Mouse (Mus musculus) heart, postnatal 0 days (tissue): Measurements from ENCODE around the gene Vmn1r88. TPM values are rescaled to one million over a fixed set of nuclear protein-coding genes. Genes with fewer than 3 reads are reported as not detected.

Source experiments
- ATAC-seq: fragments of 200-750 bp; cut with Nextera tagmentation; 2 replicates; pipeline ENCODE4 v1.8.0; 2017; ENCODE audit warnings: low read depth, moderate number of reproducible peaks, moderate library complexity; ENCODE audit not compliant: insufficient read depth
- DNase-seq: peaks from one replicate; pipeline ENCODE4 v3.0.0-alpha.2; 2016; ENCODE audit warnings: low spot score
- H3K27ac ChIP-seq: fragments of 300-500 bp; sonication (generic); 2 replicates; pipeline ENCODE4 v1.5.1; 2014; ENCODE audit warnings: low read depth, mild to moderate bottlenecking
- H3K27me3 ChIP-seq: fragments of 300-500 bp; sonication (generic); 2 replicates; pipeline ENCODE4 v1.6.1; 2014; ENCODE audit warnings: low read length, mixed read lengths; ENCODE audit not compliant: control insufficient read depth, insufficient read depth
- H3K36me3 ChIP-seq: fragments of 300-500 bp; sonication (generic); replicated peaks from 2 replicates; pipeline ENCODE4 v1.6.1; 2014; ENCODE audit warnings: low read length, mixed read lengths; ENCODE audit not compliant: control insufficient read depth, insufficient read depth
- H3K4me1 ChIP-seq: fragments of 300-500 bp; sonication (generic); 2 replicates; pipeline ENCODE4 v1.6.1; 2014; ENCODE audit warnings: antibody characterized with exemption; ENCODE audit not compliant: control insufficient read depth, insufficient read depth
- H3K4me2 ChIP-seq: fragments of 300-500 bp; sonication (generic); 2 replicates; pipeline ENCODE4 v1.6.1; 2014; ENCODE audit warnings: low read depth, mild to moderate bottlenecking, low read length, moderate library complexity
- H3K4me3 ChIP-seq: fragments of 300-500 bp; sonication (generic); 2 replicates; pipeline ENCODE4 v1.5.1; 2014; ENCODE audit warnings: low read depth, low read length
- H3K9ac ChIP-seq: fragments of 300-500 bp; sonication (generic); replicated peaks from 2 replicates; pipeline ENCODE4 v1.6.1; 2014; ENCODE audit warnings: low read depth, low read length, mixed read lengths
- H3K9me3 ChIP-seq: fragments of 300-500 bp; sonication (generic); replicated peaks from 2 replicates; pipeline ENCODE4 v1.6.1; 2016; ENCODE audit warnings: low read length; ENCODE audit not compliant: control insufficient read depth
- CTCF ChIP-seq: IDR thresholded peaks from 2 replicates; pipeline ENCODE4 v1.5.1; 2016; ENCODE audit warnings: antibody characterized with exemption, control low read depth, low read depth
- polyA plus RNA-seq: library from polyadenylated mRNA; unstranded; fragments of >200 nt; fragmentation: Nextera tagmentation; extraction: Ambion mirVana; gene quantifications from 2 replicates; pipeline ENCODE4 v1.2.1, GENCODE M21; 2015
- total RNA-seq: library from RNA; depleted of rRNA; stranded (reverse); fragments of >200 nt; gene quantifications from 2 replicates; pipeline ENCODE4 v1.2.3, GENCODE M21; 2014; ENCODE audit warnings: low replicate concordance; rRNA removed

Vmn1r88 gene
- total and polyA plus RNA-seq, 2 experiments from 2014 or later: not detected

GRCm38 (mm10) chr7:13212720-13213119 is 53.4 kb downstream of the Vmn1r88 start, which contains the start of gene Vmn1r89:
Gene Vmn1r89, plus strand, starts transcription at chr7:13213020.
- Histone ChIP-seq H3K9ac (no peak within 1 kb of the TSS), H3K27ac (no peak within 1 kb of the TSS), H3K9me3 (no peaks in the 10 kb centered on the region), H3K27me3 (no peaks in the 10 kb centered on the region), H3K36me3 (no peaks in the 10 kb centered on the region), H3K4me1 (no peaks in the 10 kb centered on the region), H3K4me3 (no peak within 1 kb of the TSS), H3K4me2 (no peak within 1 kb of the TSS)
- no peak for ATAC-seq
- no peak for TF ChIP-seq CTCF
- DNase-seq: no peak

Other genes with a start within 250 kb of the Vmn1r88 start
- 1,775 and 1,995 TPM in 2 replicates for gene Rps5, start 237.3 kb upstream of the Vmn1r88 start, total RNA-seq
- 431 and 457 TPM in 2 replicates for gene Rps5, start 237.3 kb upstream of the Vmn1r88 start, polyA plus RNA-seq
- gene Rnf225, start 232.2 kb upstream of the Vmn1r88 start, total RNA-seq: not detected in 2 replicates
- 0.14 and 0.19 TPM in 2 replicates for gene Rnf225, start 232.2 kb upstream of the Vmn1r88 start, polyA plus RNA-seq
- 2.9 and 10.9 TPM in 2 replicates for gene Zfp324, start 193.7 kb upstream of the Vmn1r88 start, total RNA-seq
- 3.7 and 4.2 TPM in 2 replicates for gene Zfp324, start 193.7 kb upstream of the Vmn1r88 start, polyA plus RNA-seq
- 2.5 and 6.2 TPM in 2 replicates for gene Zfp446, start 181.7 kb upstream of the Vmn1r88 start, total RNA-seq
- 3.1 and 3.3 TPM in 2 replicates for gene Zfp446, start 181.7 kb upstream of the Vmn1r88 start, polyA plus RNA-seq
- not detected in 2 replicates for gene Slc27a5, start 161.4 kb upstream of the Vmn1r88 start, total RNA-seq
- gene Slc27a5, start 161.4 kb upstream of the Vmn1r88 start, polyA plus RNA-seq: not detected in 2 replicates
- gene Trim28, start 160.5 kb upstream of the Vmn1r88 start, total RNA-seq: 279 and 309 TPM in 2 replicates
- 67.8 and 69.9 TPM in 2 replicates for gene Trim28, start 160.5 kb upstream of the Vmn1r88 start, polyA plus RNA-seq
- gene Zbtb45, start 149.5 kb upstream of the Vmn1r88 start, total RNA-seq: 16.9 and 29.2 TPM in 2 replicates
- 9.5 and 10.5 TPM in 2 replicates for gene Zbtb45, start 149.5 kb upstream of the Vmn1r88 start, polyA plus RNA-seq
- gene Chmp2a, start 124.8 kb upstream of the Vmn1r88 start, total RNA-seq: 48.2 and 72.1 TPM in 2 replicates
- gene Chmp2a, start 124.8 kb upstream of the Vmn1r88 start, polyA plus RNA-seq: 181 and 183 TPM in 2 replicates
- 290 and 312 TPM in 2 replicates for gene Ube2m, start 121.3 kb upstream of the Vmn1r88 start, total RNA-seq
- gene Ube2m, start 121.3 kb upstream of the Vmn1r88 start, polyA plus RNA-seq: 116 and 127 TPM in 2 replicates
- 2.7 and 8.4 TPM in 2 replicates for gene Mzf1, start 104.8 kb upstream of the Vmn1r88 start, total RNA-seq
- 0.70 and 0.83 TPM in 2 replicates for gene Mzf1, start 104.8 kb upstream of the Vmn1r88 start, polyA plus RNA-seq
- not detected in 2 replicates for gene Vmn1r85, start 64.4 kb upstream of the Vmn1r88 start, total RNA-seq
- gene Vmn1r85, start 64.4 kb upstream of the Vmn1r88 start, polyA plus RNA-seq: not detected in 2 replicates
- not detected in 2 replicates for gene Vmn1r86, start 39.7 kb upstream of the Vmn1r88 start, total RNA-seq
- not detected in 2 replicates for gene Vmn1r86, start 39.7 kb upstream of the Vmn1r88 start, polyA plus RNA-seq
- not detected in 2 replicates for gene Vmn1r87, start 19.4 kb upstream of the Vmn1r88 start, total RNA-seq
- not detected in 2 replicates for gene Vmn1r87, start 19.4 kb upstream of the Vmn1r88 start, polyA plus RNA-seq
- not detected in 2 replicates for gene Vmn1r89, start 53.5 kb downstream of the Vmn1r88 start, total RNA-seq
- not detected in 2 replicates for gene Vmn1r89, start 53.5 kb downstream of the Vmn1r88 start, polyA plus RNA-seq
- 2.9 and 12.9 TPM in 2 replicates for gene Lig1, start 117.7 kb downstream of the Vmn1r88 start, total RNA-seq
- 20.1 TPM in 2 replicates for gene Lig1, start 117.7 kb downstream of the Vmn1r88 start, polyA plus RNA-seq
- 0.99 and 1.6 TPM in 2 replicates for gene Zswim9, start 119.2 kb downstream of the Vmn1r88 start, total RNA-seq
- 3.6 and 5.7 TPM in 2 replicates for gene Zswim9, start 119.2 kb downstream of the Vmn1r88 start, polyA plus RNA-seq
- 0.15 and 0.27 TPM in 2 replicates for gene Pla2g4c, start 165.1 kb downstream of the Vmn1r88 start, total RNA-seq
- 0.07 and 0.12 TPM in 2 replicates for gene Pla2g4c, start 165.1 kb downstream of the Vmn1r88 start, polyA plus RNA-seq
- gene Cabp5, start 238.6 kb downstream of the Vmn1r88 start, total RNA-seq: not detected in 2 replicates
- gene Cabp5, start 238.6 kb downstream of the Vmn1r88 start, polyA plus RNA-seq: not detected in 2 replicates